Mouse (Mus musculus): ENCODE measurements around the gene Ap2a2. TPM values are rescaled to one million over a fixed set of nuclear protein-coding genes. Genes with fewer than 3 reads are reported as not detected.
"Not testable (repeated sequence)": the region's sequence is repeated elsewhere in the genome, so short reads cannot be mapped to it uniquely, and the experiment has no call there.

The Ap2a2 gene
- total RNA-seq, 4 experiments from 2014 or later: 54.7 to 64.8 (median 63.0) TPM

- no peak for DNase-seq (ENCODE audit: low spot score in 2 of 2)
These were observed 31.1 kb downstream of the Ap2a2 start for GRCm38 (mm10) chr7:141593056-141593455.

GRCm38 (mm10) chr7:141596971-141597370 is 35.0 kb downstream of the Ap2a2 start:
- DNase-seq (ENCODE audit: low spot score in 2 of 2): no peak

- no peak for DNase-seq (ENCODE audit: low spot score in 2 of 2)
These were observed 35.6 kb downstream of the Ap2a2 start for GRCm38 (mm10) chr7:141597563-141597962.

- no peak for DNase-seq (ENCODE audit: low spot score in 2 of 2)
These were observed 45.7 kb downstream of the Ap2a2 start for GRCm38 (mm10) chr7:141607717-141608116.

- DNase-seq (ENCODE audit: low spot score in 2 of 2): no peak
These were observed 47.9 kb downstream of the Ap2a2 start for GRCm38 (mm10) chr7:141609719-141610514.

GRCm38 (mm10) chr7:141611711-141612370 is 49.9 kb downstream of the Ap2a2 start:
- DNase-seq (ENCODE audit: low spot score in 2 of 2): no peak

GRCm38 (mm10) chr7:141612371-141612760 is 50.4 kb downstream of the Ap2a2 start:
- no peak for DNase-seq (ENCODE audit: low spot score in 2 of 2)

GRCm38 (mm10) chr7:141612791-141613190 is 50.8 kb downstream of the Ap2a2 start:
- DNase-seq (ENCODE audit: low spot score in 2 of 2): no peak

- DNase-seq (ENCODE audit: low spot score in 2 of 2): no peak
These were observed 52.4 kb downstream of the Ap2a2 start for GRCm38 (mm10) chr7:141614329-141614832.

GRCm38 (mm10) chr7:141624214-141624613 is 62.2 kb downstream of the Ap2a2 start:
- DNase-seq (ENCODE audit: low spot score in 2 of 2): no peak

- no peak for DNase-seq (ENCODE audit: low spot score in 2 of 2)
These were observed 63.3 kb downstream of the Ap2a2 start for GRCm38 (mm10) chr7:141625120-141625810.

- no peak for DNase-seq (ENCODE audit: low spot score in 2 of 2)
These were observed 66.0 kb downstream of the Ap2a2 start for GRCm38 (mm10) chr7:141628018-141628417.

- no peak for DNase-seq (ENCODE audit: low spot score in 2 of 2)
These were observed 67.3 kb downstream of the Ap2a2 start for GRCm38 (mm10) chr7:141629241-141629640.

GRCm38 (mm10) chr7:141638077-141638476 is 76.1 kb downstream of the Ap2a2 start:
- not testable (repeated sequence) for DNase-seq (ENCODE audit: low spot score in 2 of 2)

GRCm38 (mm10) chr7:141638513-141639334 is 76.8 kb downstream of the Ap2a2 start:
- DNase-seq (ENCODE audit: low spot score in 2 of 2): not testable (repeated sequence)

GRCm38 (mm10) chr7:141639335-141639890 is 77.4 kb downstream of the Ap2a2 start:
- DNase-seq (ENCODE audit: low spot score in 2 of 2): not testable (repeated sequence)

GRCm38 (mm10) chr7:141642375-141642774 is 80.4 kb downstream of the Ap2a2 start:
- DNase-seq (ENCODE audit: low spot score in 2 of 2): no peak

GRCm38 (mm10) chr7:141643160-141643559 is 81.2 kb downstream of the Ap2a2 start:
- DNase-seq (ENCODE audit: low spot score in 2 of 2): no peak

- DNase-seq (ENCODE audit: low spot score in 2 of 2): no peak
These were observed 85.1 kb downstream of the Ap2a2 start for GRCm38 (mm10) chr7:141647083-141647482.

GRCm38 (mm10) chr7:141647815-141648214 is 85.8 kb downstream of the Ap2a2 start:
- no peak for DNase-seq (ENCODE audit: low spot score in 2 of 2)

- no peak for DNase-seq (ENCODE audit: low spot score in 2 of 2)
These were observed 90.2 kb downstream of the Ap2a2 start for GRCm38 (mm10) chr7:141652191-141652590.

Measured in gastrocnemius, adult 8-10 months (tissue).